Mouse (Mus musculus) spleen, adult 2 months (tissue): ENCODE measurements around the gene Kcnh6. TPM values are rescaled to one million over a fixed set of nuclear protein-coding genes. Genes with fewer than 3 reads are reported as not detected.
A peak's percentile ranks its signal among the peaks of the same experiment; 100 is the strongest.
"Not testable (repeated sequence)": the region's sequence is repeated elsewhere in the genome, so short reads cannot be mapped to it uniquely, and the experiment has no call there.

Source experiments
- DNase-seq, 2 experiments: peaks; one replicate each; pipeline versions ENCODE4 v3.0.0 to v3.0.0-alpha.2; 2012 to 2021; ENCODE audit warnings: low spot score in 2 of 2, low read depth in 1 of 2
- H3K27ac ChIP-seq: fragments of 200-500 bp; 2 replicates; pipeline ENCODE4 v1.5.1; 2012; ENCODE audit warnings: low read length, inconsistent platforms; ENCODE audit not compliant: insufficient read depth
- H3K27me3 ChIP-seq: fragments of 200-500 bp; 2 replicates; pipeline ENCODE4 v1.6.1; 2012; ENCODE audit warnings: mild to moderate bottlenecking, moderate library complexity, low read length, inconsistent platforms; ENCODE audit not compliant: control insufficient read depth, insufficient read depth
- H3K36me3 ChIP-seq: fragments of 200-500 bp; 2 replicates; pipeline ENCODE4 v1.6.1; 2012; ENCODE audit warnings: mild to moderate bottlenecking, low read length, inconsistent platforms; ENCODE audit not compliant: control insufficient read depth, insufficient read depth
- H3K4me1 ChIP-seq: fragments of 200-500 bp; 2 replicates; pipeline ENCODE4 v1.6.1; 2011; ENCODE audit warnings: inconsistent platforms; ENCODE audit not compliant: control insufficient read depth, insufficient read depth, insufficient read length
- H3K4me3 ChIP-seq: fragments of 200-500 bp; 2 replicates; pipeline ENCODE4 v1.5.1; 2011; ENCODE audit warnings: mild to moderate bottlenecking, inconsistent platforms; ENCODE audit not compliant: insufficient read depth, insufficient read length; ENCODE audit errors: extremely low read depth
- CTCF ChIP-seq: fragments of 200-500 bp; IDR thresholded peaks from 2 replicates; pipeline ENCODE4 v1.5.1; 2011; ENCODE audit warnings: mild to moderate bottlenecking, inconsistent platforms; ENCODE audit not compliant: insufficient read depth, insufficient read length, insufficient replicate concordance; ENCODE audit errors: extremely low read depth
- POLR2A ChIP-seq: fragments of 200-500 bp; IDR thresholded peaks from 2 replicates; pipeline ENCODE4 v1.6.1; 2011; ENCODE audit warnings: low read depth, low read length, inconsistent platforms
- WGBS: fragments of 180-500 bp; shearing (Covaris S2); methylation state at CpG from one replicate; pipeline ENCODE4 v1.1.7; 2018; 5-methylcytosine and 5-hydroxymethylcytosine counted together
- polyA plus RNA-seq: library from polyadenylated mRNA; depleted of rRNA; stranded (reverse); fragments of >200 nt; gene quantifications from 2 replicates; pipeline ENCODE4 v1.2.3, GENCODE M21; 2012

Kcnh6 gene
- polyA plus RNA-seq, 1 experiment, result 0.35 TPM

DNA sequence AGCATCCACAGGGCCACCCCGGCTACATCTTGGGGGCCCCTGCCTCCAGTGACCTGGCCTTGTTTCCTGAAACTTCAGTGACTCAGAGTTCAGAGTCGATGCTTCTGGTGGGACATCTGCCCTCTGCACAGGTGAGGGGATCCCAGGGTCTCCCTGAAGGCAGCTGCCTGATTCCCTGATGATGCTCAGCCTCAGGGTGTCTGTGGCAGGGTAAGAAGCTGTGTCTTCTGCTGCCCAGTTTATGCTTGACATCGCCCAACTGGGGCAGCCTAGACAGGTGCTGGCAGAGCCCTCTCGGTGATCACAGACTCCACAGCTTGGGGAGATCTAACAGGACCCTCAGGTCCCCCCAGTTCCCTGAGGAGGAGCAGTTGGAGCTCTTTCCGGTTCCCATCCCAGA lies 19.7 kb downstream of the Kcnh6 start:
- no peak overlapping the region for H3K27ac ChIP-seq
- no peaks in the 10 kb centered on the region for H3K27me3 ChIP-seq
- DNase-seq, result no peak
- H3K4me1 ChIP-seq, result no peaks in the 10 kb centered on the region; the same call in 1 of the 2 replicates
- H3K36me3 ChIP-seq, result peaks cover 5% of the 10 kb centered on the region
- 97% methylated on average over 5 of the region's 5 CpGs for WGBS
- TF ChIP-seq POLR2A (no peak), CTCF (no peak)
- H3K4me3 ChIP-seq, result no peak overlapping the region

- DNase-seq, H3K27me3 ChIP-seq, H3K4me1 ChIP-seq, H3K36me3 ChIP-seq, H3K27ac ChIP-seq: not testable (repeated sequence)
- 18% methylated on average over 15 of the region's 25 CpGs for WGBS
- peak overlapping the region; percentile 36; the same call in 1 of the 2 replicates for H3K4me3 ChIP-seq
Observed at GRCm38 (mm10) chr11:106032074-106032473, 24.1 kb downstream of the Kcnh6 start.

GRCm38 (mm10) chr11:106033491-106033919 lies 25.6 kb downstream of the Kcnh6 start:
- Histone ChIP-seq H3K36me3 (no peaks in the 10 kb centered on the region), H3K27ac (peak overlapping the region; percentile 93), H3K27me3 (no peaks in the 10 kb centered on the region), H3K4me1 (peaks cover 10% of the 10 kb centered on the region; the same call in 1 of the 2 replicates), H3K4me3 (peak overlapping the region; percentile 36; the same call in 1 of the 2 replicates)
- TF ChIP-seq CTCF, result no peak
- no peak; the same call in 1 of the 2 replicates for TF ChIP-seq POLR2A
- 46% methylated on average over 11 of the region's 11 CpGs for WGBS
- DNase-seq, result peak in 1 of 2 experiments; percentile 75

DNA sequence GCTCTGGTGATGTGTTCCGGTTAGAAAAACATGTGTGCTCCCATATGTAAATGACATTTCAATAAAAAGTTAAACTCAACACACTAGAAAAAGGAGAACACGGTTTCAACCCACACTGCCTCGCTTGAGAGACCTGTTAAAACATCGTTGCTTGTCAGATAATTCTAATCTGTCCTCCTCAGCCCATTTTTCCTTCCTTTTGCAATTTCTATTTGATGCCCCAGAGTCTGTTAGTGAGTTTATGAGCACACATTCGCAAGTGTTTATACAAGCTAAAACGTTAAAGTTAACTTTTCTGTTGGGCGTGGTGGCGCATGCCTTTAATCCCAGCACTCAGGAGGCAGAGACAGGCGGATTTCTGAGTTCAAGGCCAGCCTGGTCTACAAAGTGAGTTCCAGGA lies 27.1 kb downstream of the Kcnh6 start:
- Histone ChIP-seq H3K4me1 (peaks cover 10% of the 10 kb centered on the region; the same call in 1 of the 2 replicates), H3K36me3 (no peaks in the 10 kb centered on the region), H3K27ac (no peak overlapping the region), H3K4me3 (no peak overlapping the region), H3K27me3 (no peaks in the 10 kb centered on the region)
- DNase-seq, result no peak
- 82% methylated on average over 9 of the region's 9 CpGs for WGBS
- no peak for TF ChIP-seq POLR2A

GRCm38 (mm10) chr11:106036548-106037417 lies 28.9 kb downstream of the Kcnh6 start, which contains the start of gene Dcaf7:
Gene Dcaf7, plus strand, starts transcription at chr11:106036872.
- 1% methylated on average over 66 of the region's 66 CpGs for WGBS
- Histone ChIP-seq H3K27ac (peak within 1 kb of the TSS; percentile 78), H3K36me3 (no peaks in the 10 kb centered on the region), H3K4me3 (peak within 1 kb of the TSS; percentile 91), H3K27me3 (no peaks in the 10 kb centered on the region), H3K4me1 (peaks cover 10% of the 10 kb centered on the region; the same call in 1 of the 2 replicates)
- TF ChIP-seq POLR2A (peak; percentile 66), CTCF (no peak)
- DNase-seq, result peak; percentile 92 to 96

GRCm38 (mm10) chr11:106037418-106037751 lies 29.5 kb downstream of the Kcnh6 start:
- no peaks in the 10 kb centered on the region for H3K27me3 ChIP-seq
- H3K4me1 ChIP-seq, result peaks cover 10% of the 10 kb centered on the region; the same call in 1 of the 2 replicates
- H3K36me3 ChIP-seq, result no peaks in the 10 kb centered on the region
- peak overlapping the region; percentile 91 for H3K4me3 ChIP-seq
- H3K27ac ChIP-seq, result peak overlapping the region; percentile 78; the same call in 1 of the 2 replicates
- no peak for TF ChIP-seq POLR2A
- TF ChIP-seq CTCF, result no peak
- no peak for DNase-seq
- WGBS, result under 1% methylated on average over 13 of the region's 13 CpGs

DNA sequence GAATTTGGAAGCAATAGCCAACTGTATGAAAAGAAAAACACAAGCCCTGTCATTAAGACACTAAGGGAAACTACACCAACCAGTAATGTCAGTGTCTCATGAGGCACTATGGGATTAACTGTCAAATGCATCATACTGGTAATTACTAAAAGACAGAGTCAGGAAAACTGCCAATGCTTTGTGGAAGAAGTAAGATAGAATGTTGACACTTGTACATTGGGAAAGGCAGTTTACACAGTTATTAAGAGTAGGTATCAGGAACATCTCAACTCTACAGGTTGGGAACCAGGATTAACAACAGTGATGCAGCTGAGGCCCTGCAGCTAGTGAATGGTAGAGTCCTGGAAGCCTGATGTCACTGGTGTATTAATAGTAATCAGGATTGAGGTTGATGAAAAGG lies 36.4 kb downstream of the Kcnh6 start:
- TF ChIP-seq POLR2A (no peak), CTCF (no peak)
- Histone ChIP-seq H3K36me3 (peaks cover 7% of the 10 kb centered on the region), H3K4me1 (peaks cover 2% of the 10 kb centered on the region; the same call in 1 of the 2 replicates), H3K27me3 (no peaks in the 10 kb centered on the region), H3K27ac (no peak overlapping the region), H3K4me3 (no peak overlapping the region)
- no peak for DNase-seq
